Mouse (Mus musculus): ENCODE results near the gene Cux1. TPM values are rescaled to one million over a fixed set of nuclear protein-coding genes. Genes with fewer than 3 reads are reported as not detected.

The Cux1 gene
- total RNA-seq, 4 experiments from 2014 or later, result 79.2 to 99.7 (median 92.2) TPM

GRCm38 (mm10) chr5:136511378-136511777 is 55.9 kb downstream of the Cux1 start:
- DNase-seq (ENCODE audit: low spot score in 2 of 2), result no peak

GRCm38 (mm10) chr5:136510609-136511008 is 56.7 kb downstream of the Cux1 start:
- no peak for DNase-seq (ENCODE audit: low spot score in 2 of 2)

- no peak for DNase-seq (ENCODE audit: low spot score in 2 of 2)
Observed at GRCm38 (mm10) chr5:136507629-136508028, 59.7 kb downstream of the Cux1 start.

- no peak for DNase-seq (ENCODE audit: low spot score in 2 of 2)
Observed at GRCm38 (mm10) chr5:136506262-136506661, 61.0 kb downstream of the Cux1 start.

GRCm38 (mm10) chr5:136502491-136503086 is 64.7 kb downstream of the Cux1 start:
- DNase-seq (ENCODE audit: low spot score in 2 of 2), result no peak

GRCm38 (mm10) chr5:136500307-136500871 is 66.9 kb downstream of the Cux1 start:
- no peak for DNase-seq (ENCODE audit: low spot score in 2 of 2)

GRCm38 (mm10) chr5:136499316-136499715 is 68.0 kb downstream of the Cux1 start:
- DNase-seq (ENCODE audit: low spot score in 2 of 2), result no peak

GRCm38 (mm10) chr5:136498741-136499140 is 68.5 kb downstream of the Cux1 start:
- DNase-seq (ENCODE audit: low spot score in 2 of 2), result no peak

GRCm38 (mm10) chr5:136497301-136497700 is 70.0 kb downstream of the Cux1 start:
- DNase-seq (ENCODE audit: low spot score in 2 of 2), result no peak

GRCm38 (mm10) chr5:136495581-136495980 is 71.7 kb downstream of the Cux1 start:
- DNase-seq (ENCODE audit: low spot score in 2 of 2), result no peak

GRCm38 (mm10) chr5:136494927-136495326 is 72.4 kb downstream of the Cux1 start:
- DNase-seq (ENCODE audit: low spot score in 2 of 2), result no peak

GRCm38 (mm10) chr5:136494288-136494687 is 73.0 kb downstream of the Cux1 start:
- no peak for DNase-seq (ENCODE audit: low spot score in 2 of 2)

- no peak for DNase-seq (ENCODE audit: low spot score in 2 of 2)
Observed at GRCm38 (mm10) chr5:136489450-136489849, 77.8 kb downstream of the Cux1 start.

GRCm38 (mm10) chr5:136488721-136489120 is 78.6 kb downstream of the Cux1 start:
- no peak for DNase-seq (ENCODE audit: low spot score in 2 of 2)

GRCm38 (mm10) chr5:136488223-136488622 is 79.1 kb downstream of the Cux1 start:
- DNase-seq (ENCODE audit: low spot score in 2 of 2), result no peak

GRCm38 (mm10) chr5:136487397-136488093 is 79.7 kb downstream of the Cux1 start:
- no peak for DNase-seq (ENCODE audit: low spot score in 2 of 2)

- no peak for DNase-seq (ENCODE audit: low spot score in 2 of 2)
Observed at GRCm38 (mm10) chr5:136486401-136486800, 80.9 kb downstream of the Cux1 start.

- DNase-seq (ENCODE audit: low spot score in 2 of 2), result no peak
Observed at GRCm38 (mm10) chr5:136485397-136485796, 81.9 kb downstream of the Cux1 start.

- no peak for DNase-seq (ENCODE audit: low spot score in 2 of 2)
Observed at GRCm38 (mm10) chr5:136482434-136482833, 84.9 kb downstream of the Cux1 start.

GRCm38 (mm10) chr5:136480541-136480940 is 86.7 kb downstream of the Cux1 start:
- no peak for DNase-seq (ENCODE audit: low spot score in 2 of 2)

GRCm38 (mm10) chr5:136479801-136480200 is 87.5 kb downstream of the Cux1 start:
- DNase-seq (ENCODE audit: low spot score in 2 of 2), result no peak

GRCm38 (mm10) chr5:136479024-136479763 is 88.1 kb downstream of the Cux1 start:
- no peak for DNase-seq (ENCODE audit: low spot score in 2 of 2)

Data from gastrocnemius, adult 8-10 months (tissue).